Mouse (Mus musculus): ENCODE results near the gene Tsen15.

- TF ChIP-seq POLR2A (IDR thresholded peaks at IDR 0.05; ENCODE audit: low read depth, low read length) (no peak), CTCF (conservative IDR thresholded peaks at IDR 0.05; ENCODE audit: insufficient read depth, insufficient read length, low read depth, low read length) (no peak)
Observed at GRCm38 (mm10) chr1:152407021-152407946, 20.8 kb upstream of the Tsen15 start.

Data from kidney, adult 2 months (tissue).